Mouse (Mus musculus): Measurements from ENCODE around the gene Padi4. TPM values are rescaled to one million over a fixed set of nuclear protein-coding genes. Genes with fewer than 3 reads are reported as not detected.

Gene Padi4
- under 1 TPM; 0.10 to 0.11 TPM for total RNA-seq (2021)
- long read RNA-seq, experiment 1, partial matches to known transcripts = 0 of 1 reads
- long read RNA-seq, experiment 1, other reads (novel, unspliced or antisense) = 1 of 1 reads
- long read RNA-seq, experiment 2, partial matches to known transcripts = 0 of 1 reads
- long read RNA-seq, experiment 2, other reads (novel, unspliced or antisense) = 1 of 1 reads

GRCm38 (mm10) chr4:140774025-140774800 is at the start of gene Padi4:
Padi4 (minus strand) TSS chr4:140774236.
- DNase-seq = no peak

GRCm38 (mm10) chr4:140821988-140822387 is 48.0 kb upstream of the Padi4 start:
- no peak for DNase-seq

GRCm38 (mm10) chr4:140817413-140817812 is 43.4 kb upstream of the Padi4 start:
- DNase-seq = no peak

- no peak for DNase-seq
Measured at GRCm38 (mm10) chr4:140815996-140816917, 42.2 kb upstream of the Padi4 start.

- DNase-seq = no peak
Measured at GRCm38 (mm10) chr4:140815496-140815895, 41.5 kb upstream of the Padi4 start.

- no peak for DNase-seq
Measured at GRCm38 (mm10) chr4:140814241-140815225, 40.5 kb upstream of the Padi4 start.

- no peak for DNase-seq
Measured at GRCm38 (mm10) chr4:140813358-140814185, 39.5 kb upstream of the Padi4 start.

- DNase-seq = no peak
Measured at GRCm38 (mm10) chr4:140812609-140813008, 38.6 kb upstream of the Padi4 start.

- no peak for DNase-seq
Measured at GRCm38 (mm10) chr4:140812191-140812590, 38.2 kb upstream of the Padi4 start.

GRCm38 (mm10) chr4:140810458-140811260 is 36.6 kb upstream of the Padi4 start, which contains the start of gene Padi3:
Padi3 (minus strand) TSS chr4:140810648.
- DNase-seq = no peak

- no peak for DNase-seq
Measured at GRCm38 (mm10) chr4:140809118-140809517, 35.1 kb upstream of the Padi4 start.

- DNase-seq = peak; percentile 80
Measured at GRCm38 (mm10) chr4:140804601-140805000, 30.6 kb upstream of the Padi4 start.

GRCm38 (mm10) chr4:140801364-140801763 is 27.3 kb upstream of the Padi4 start:
- no peak for DNase-seq

GRCm38 (mm10) chr4:140796786-140797185 is 22.8 kb upstream of the Padi4 start:
- DNase-seq = no peak

GRCm38 (mm10) chr4:140794678-140795077 is 20.6 kb upstream of the Padi4 start:
- DNase-seq = no peak

GRCm38 (mm10) chr4:140793795-140794194 is 19.8 kb upstream of the Padi4 start:
- DNase-seq = no peak

- no peak for DNase-seq
Measured at GRCm38 (mm10) chr4:140792584-140792983, 18.5 kb upstream of the Padi4 start.

- no peak for DNase-seq
Measured at GRCm38 (mm10) chr4:140791071-140791470, 17.0 kb upstream of the Padi4 start.

GRCm38 (mm10) chr4:140789983-140790382 is 15.9 kb upstream of the Padi4 start:
- no peak for DNase-seq

- no peak for DNase-seq
Measured at GRCm38 (mm10) chr4:140788983-140789382, 14.9 kb upstream of the Padi4 start.

Measured in gastrocnemius, postnatal 25 days (tissue).